Comparison of ENCODE assay signal across 8 mouse cellular contexts in the genomic region with DNA sequence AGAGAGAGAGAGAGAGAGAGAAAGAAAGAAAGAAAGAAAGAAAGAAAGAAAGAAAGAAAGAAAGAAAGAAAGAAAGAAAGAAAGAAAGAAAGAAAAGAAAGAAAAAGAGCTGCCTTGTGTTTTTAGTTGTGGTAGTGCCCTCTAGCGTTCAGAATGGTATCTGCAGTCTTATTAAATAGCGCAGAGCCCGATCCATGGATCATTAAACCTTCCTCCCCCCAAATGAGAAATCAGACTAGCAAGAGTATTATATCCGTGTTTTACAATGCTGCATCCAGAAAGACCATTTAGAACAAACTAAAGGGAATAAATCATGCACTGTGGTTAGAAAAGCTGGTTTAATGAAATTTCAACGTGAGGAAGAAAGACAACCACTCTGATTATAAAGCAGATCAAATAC. TPM values are rescaled to one million over a fixed set of nuclear protein-coding genes. Genes with fewer than 3 reads are reported as not detected.
A peak's percentile ranks its signal among the peaks of the same experiment; 100 is the strongest.
DNase-seq lines count a peak whose midpoint lies in the region; ATAC-seq and TF ChIP-seq lines count a peak whose summit lies in the region.
"Had no signal": no experiment of that assay in that cellular context is flagged by ENCODE, and none has a peak within 500 bp of the region (broad histone marks: within the 10 kb centered on the region; RNA-seq: fewer than 3 reads in every experiment).

No protein-coding gene starts in this region.

- WGBS in large intestine, adult 2 months: 1% methylated on average over 5 of the region's 5 CpGs

- no peak overlapping the region for H3K4me3 ChIP-seq in layer of hippocampus, adult 2 months
- H3K4me3 ChIP-seq in G1E (ENCODE audit: low read depth, low read length): no peak overlapping the region
- H3K4me3 ChIP-seq: liver, embryonic 15.5 days had no signal

- H3K4me1 ChIP-seq in G1E (ENCODE audit: insufficient read depth, low read depth, low read length): no peaks in the 10 kb centered on the region
- H3K4me1 ChIP-seq: liver, embryonic 15.5 days had no signal

- no peak overlapping the region for H3K27ac ChIP-seq in layer of hippocampus, adult 2 months
- H3K27ac ChIP-seq: liver, embryonic 15.5 days had no signal

- no peak for ATAC-seq in G1E (ENCODE audit: extremely low read depth, insufficient number of reproducible peaks, low FRiP score, poor library complexity, severe bottlenecking)
- no peak for ATAC-seq in megakaryocyte-erythroid progenitor cell, adult 5-6 weeks (replicated peaks; ENCODE audit: low FRiP score, low TSS enrichment, poor library complexity, severe bottlenecking)

- peaks cover 3% of the 10 kb centered on the region; the same call in 1 of the 2 replicates for H3K27me3 ChIP-seq in G1E (ENCODE audit: insufficient read depth, low read length)

- no peaks in the 10 kb centered on the region for H3K9me3 ChIP-seq in G1E (replicated peaks)
- H3K9me3 ChIP-seq: liver, embryonic 15.5 days had no signal

- H3K36me3 ChIP-seq in G1E (replicated peaks): no peaks in the 10 kb centered on the region
- H3K36me3 ChIP-seq: liver, embryonic 15.5 days had no signal

- TF ChIP-seq CTCF in layer of hippocampus, adult 2 months (conservative IDR thresholded peaks at IDR 0.05): peak; percentile 76
- 0 out of 2 replicates have a peak, but pooled peaks have one; percentile 16 for TF ChIP-seq CTCF in G1E (IDR thresholded peaks at IDR 0.05; ENCODE audit: low read depth, low read length)

- peak; percentile 28 to 44 for DNase-seq in layer of hippocampus, adult 2 months (ENCODE audit: low spot score in 2 of 2)
- DNase-seq in layer of hippocampus, adult 8-10 months (ENCODE audit: low spot score in 2 of 2): no peak
- no peak for DNase-seq in G1E (ENCODE audit: low spot score)
- DNase-seq in c-Kit-positive CD71-positive TER-119-negative erythroid progenitor cells, embryonic 14.5 days (ENCODE audit: low read depth): peak; percentile 8
- DNase-seq in large intestine, adult 2 months (ENCODE audit: low read depth, low spot score): peak; percentile 33
- no peak for DNase-seq in spleen, postnatal 14 days (ENCODE audit: low spot score in 2 of 2)

RNA-seq across cellular contexts. Expression of a gene that starts 51.1 kb away (rescaled TPM):
- total RNA-seq in layer of hippocampus, adult 2 months (2021): 10 to 100 TPM; 31.7 to 37.9 TPM
- total RNA-seq in layer of hippocampus, adult 8-10 months (2022): 10 to 100 TPM; 37.2 to 42.0 (median 38.5) TPM
- total RNA-seq in G1E (2014; fragmentation: Nextera tagmentation): 160 and 181 TPM in 2 replicates
- total RNA-seq in G1E (2017): 254 and 274 TPM in 2 replicates
- 38.5 and 47.4 TPM in 2 replicates for polyA plus RNA-seq in G1E (2012)
- 34.4 and 38.2 TPM in 2 replicates for polyA plus RNA-seq in large intestine, adult 2 months (2012; rRNA removed)
- 132 and 191 TPM in 2 replicates for total RNA-seq in megakaryocyte-erythroid progenitor cell, adult 5-6 weeks (2014; fragmentation: Nextera tagmentation)
- total RNA-seq in megakaryocyte-erythroid progenitor cell, adult 5-6 weeks (2017): 308 and 387 TPM in 2 replicates

Comparison
In these comparisons a context has a peak if more than half of its experiments do, and no peak if none do; other contexts are left out.
1. DNase-seq: peak in layer of hippocampus, adult 2 months (2 of 2), c-Kit-positive CD71-positive TER-119-negative erythroid progenitor cells, embryonic 14.5 days (single experiment) and large intestine, adult 2 months (single experiment); none in layer of hippocampus, adult 8-10 months (0 of 2), G1E (single experiment) and spleen, postnatal 14 days (0 of 2).